Mouse (Mus musculus): ENCODE measurements around the gene Trappc3l. TPM values are rescaled to one million over a fixed set of nuclear protein-coding genes. Genes with fewer than 3 reads are reported as not detected.

The Trappc3l gene
- polyA plus RNA-seq, 1 experiment from 2014 or later = not detected

DNA sequence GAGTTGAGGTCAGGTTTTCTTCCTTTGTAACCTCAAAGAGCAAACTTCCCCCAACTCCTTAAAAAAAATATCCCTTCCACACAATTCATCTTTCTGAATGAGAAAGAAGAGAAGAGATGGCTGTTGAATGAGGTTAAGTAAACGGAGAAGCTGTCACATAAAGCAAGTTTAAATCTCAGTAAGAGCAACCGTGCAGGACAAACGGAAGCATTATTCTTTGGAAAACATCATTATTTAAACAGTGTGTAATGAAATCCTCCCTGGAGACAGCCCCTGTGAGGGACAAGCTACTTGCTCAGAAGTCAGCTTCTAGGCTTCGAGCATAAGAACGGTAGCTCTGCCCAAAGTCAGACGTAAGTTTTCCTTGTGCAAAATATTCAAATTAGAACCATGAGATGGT is 113.1 kb downstream of the Trappc3l start:
- Histone ChIP-seq H3K9ac (ENCODE audit: low read depth, low read length) (no peak overlapping the region), H3K9me3 (replicated peaks; ENCODE audit: low read length) (no peaks in the 10 kb centered on the region), H3K36me3 (ENCODE audit: insufficient read depth, low read length) (no peaks in the 10 kb centered on the region), H3K4me1 (replicated peaks; ENCODE audit: insufficient read depth, low read length) (no peaks in the 10 kb centered on the region), H3K27me3 (ENCODE audit: insufficient read depth, low read length) (no peaks in the 10 kb centered on the region), H3K4me2 (ENCODE audit: low read length) (no peak overlapping the region), H3K4me3 (replicated peaks; ENCODE audit: low read depth, low read length) (no peak overlapping the region), H3K27ac (no peak overlapping the region)
- ATAC-seq (replicated peaks; ENCODE audit: low FRiP score, low read depth) (no peak), DNase-seq (ENCODE audit: low spot score) (peak; percentile 87)
- TF ChIP-seq CTCF (IDR thresholded peaks at IDR 0.05; ENCODE audit: low read depth) = no peak
- 18% methylated on average over 6 of the region's 6 CpGs for WGBS

DNA sequence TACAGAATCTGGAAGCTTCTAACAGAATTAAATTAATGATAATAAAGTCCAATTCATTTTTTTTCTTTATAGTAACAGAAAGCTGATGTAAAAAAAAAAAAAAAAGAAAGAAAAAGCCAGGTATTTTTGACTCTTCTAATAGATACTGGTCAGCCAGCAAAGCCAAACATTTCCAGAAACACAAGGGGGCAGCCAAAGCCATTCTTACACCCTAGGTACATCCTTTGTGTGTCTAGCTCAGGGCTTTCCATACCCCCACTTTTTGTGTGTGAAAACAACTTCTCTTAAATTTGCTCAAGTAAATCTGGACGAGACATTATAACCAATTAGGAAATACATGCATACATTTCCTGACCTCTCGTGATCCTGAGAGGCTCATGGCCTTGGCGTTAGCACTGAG is 114.4 kb downstream of the Trappc3l start:
- Histone ChIP-seq H3K4me1 (replicated peaks; ENCODE audit: insufficient read depth, low read length) (no peaks in the 10 kb centered on the region), H3K4me2 (ENCODE audit: low read length) (no peak overlapping the region), H3K9ac (ENCODE audit: low read depth, low read length) (no peak overlapping the region), H3K9me3 (replicated peaks; ENCODE audit: low read length) (no peaks in the 10 kb centered on the region), H3K36me3 (ENCODE audit: insufficient read depth, low read length) (no peaks in the 10 kb centered on the region), H3K27ac (no peak overlapping the region), H3K4me3 (replicated peaks; ENCODE audit: low read depth, low read length) (no peak overlapping the region), H3K27me3 (ENCODE audit: insufficient read depth, low read length) (no peaks in the 10 kb centered on the region)
- peak; percentile 55 for TF ChIP-seq CTCF (IDR thresholded peaks at IDR 0.05; ENCODE audit: low read depth)
- 66% methylated on average over 3 of the region's 3 CpGs for WGBS
- peak; percentile 62 for DNase-seq (ENCODE audit: low spot score)
- ATAC-seq (replicated peaks; ENCODE audit: low FRiP score, low read depth) = no peak

DNA sequence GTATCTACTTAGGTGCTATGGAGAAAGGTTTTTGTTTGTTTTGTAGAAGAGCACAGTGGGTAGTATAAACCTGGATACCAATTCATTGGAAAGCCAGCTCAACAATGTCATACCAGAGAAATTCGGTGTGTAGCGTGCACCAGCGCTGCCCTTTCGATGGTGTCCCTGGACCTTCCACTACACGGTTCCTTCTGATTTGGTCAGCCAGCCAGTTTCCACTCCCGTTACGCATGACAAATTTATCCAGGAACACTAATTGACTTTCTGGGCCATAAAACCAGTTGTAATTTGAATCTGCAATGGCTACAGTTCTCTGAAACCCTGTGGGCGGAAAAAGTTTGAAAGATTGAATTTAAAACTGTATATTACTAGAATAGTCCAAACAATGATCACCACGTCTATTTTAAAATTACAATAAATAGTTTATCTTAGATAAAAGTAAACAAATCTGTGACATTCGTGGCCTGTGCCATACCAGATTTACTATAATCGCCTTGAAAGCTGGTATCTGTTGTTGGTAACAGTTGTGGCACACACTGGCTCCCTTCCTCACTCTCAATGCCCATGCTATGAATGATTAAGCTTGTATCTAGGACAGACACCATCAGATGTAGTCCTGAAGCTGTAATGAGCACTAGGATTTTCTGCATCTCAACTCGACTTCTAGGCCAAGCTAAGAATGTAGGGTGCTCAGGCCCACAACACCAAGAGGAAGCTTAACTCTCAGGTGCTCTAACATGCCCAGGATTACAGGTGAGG is 118.6 kb downstream of the Trappc3l start:
- Histone ChIP-seq H3K4me3 (replicated peaks; ENCODE audit: low read depth, low read length) (no peak overlapping the region), H3K9me3 (replicated peaks; ENCODE audit: low read length) (no peaks in the 10 kb centered on the region), H3K9ac (ENCODE audit: low read depth, low read length) (no peak overlapping the region), H3K4me1 (replicated peaks; ENCODE audit: insufficient read depth, low read length) (no peaks in the 10 kb centered on the region), H3K4me2 (ENCODE audit: low read length) (no peak overlapping the region), H3K36me3 (ENCODE audit: insufficient read depth, low read length) (no peaks in the 10 kb centered on the region), H3K27ac (no peak overlapping the region), H3K27me3 (ENCODE audit: insufficient read depth, low read length) (no peaks in the 10 kb centered on the region)
- DNase-seq (ENCODE audit: low spot score) = peak; percentile 77
- WGBS = 39% methylated on average over 12 of the region's 12 CpGs
- no peak for TF ChIP-seq CTCF (IDR thresholded peaks at IDR 0.05; ENCODE audit: low read depth)
- peak; percentile 66 for ATAC-seq (replicated peaks; ENCODE audit: low FRiP score, low read depth)

Other genes starting within 250 kb of the Trappc3l start
- gene Sult3a1, start 179.9 kb upstream of the Trappc3l start, polyA plus RNA-seq (2015; fragmentation: Nextera tagmentation; extraction: Ambion mirVana) = not detected in 2 replicates
- 0.08 and 0.16 TPM in 2 replicates for gene Rsph4a, start 132.5 kb upstream of the Trappc3l start, polyA plus RNA-seq (2015; fragmentation: Nextera tagmentation; extraction: Ambion mirVana)
- gene Zup1, start 86.3 kb upstream of the Trappc3l start, polyA plus RNA-seq (2015; fragmentation: Nextera tagmentation; extraction: Ambion mirVana) = 15.4 and 15.5 TPM in 2 replicates
- gene Rwdd1, start 18.0 kb upstream of the Trappc3l start, polyA plus RNA-seq (2015; fragmentation: Nextera tagmentation; extraction: Ambion mirVana) = 142 and 147 TPM in 2 replicates
- not detected in 2 replicates for gene Calhm4, start 6.7 kb downstream of the Trappc3l start, polyA plus RNA-seq (2015; fragmentation: Nextera tagmentation; extraction: Ambion mirVana)
- gene Calhm5, start 58.9 kb downstream of the Trappc3l start, polyA plus RNA-seq (2015; fragmentation: Nextera tagmentation; extraction: Ambion mirVana) = 0.56 and 0.57 TPM in 2 replicates
- 0.94 and 1.3 TPM in 2 replicates for gene Calhm6, start 90.4 kb downstream of the Trappc3l start, polyA plus RNA-seq (2015; fragmentation: Nextera tagmentation; extraction: Ambion mirVana)
- gene Dse, start 170.1 kb downstream of the Trappc3l start, polyA plus RNA-seq (2015; fragmentation: Nextera tagmentation; extraction: Ambion mirVana) = 17.4 and 19.1 TPM in 2 replicates
- gene Tspyl1, start 244.6 kb downstream of the Trappc3l start, polyA plus RNA-seq (2015; fragmentation: Nextera tagmentation; extraction: Ambion mirVana) = 70.1 and 74.9 TPM in 2 replicates

All from kidney, postnatal 0 days (tissue).